Mouse (Mus musculus): Measurements from ENCODE around the gene Gm3500. TPM values are rescaled to one million over a fixed set of nuclear protein-coding genes. Genes with fewer than 3 reads are reported as not detected.
"Not testable (repeated sequence)": the region's sequence is repeated elsewhere in the genome, so short reads cannot be mapped to it uniquely, and the experiment has no call there.

Gm3500 gene
- polyA plus RNA-seq (2015; fragmentation: Nextera tagmentation; extraction: Ambion mirVana): 1.7 and 3.5 TPM in 2 replicates

- H3K4me3 ChIP-seq (ENCODE audit: low read depth, low read length); H3K27ac ChIP-seq (ENCODE audit: low read length); H3K4me2 ChIP-seq (ENCODE audit: low read length); ATAC-seq; H3K36me3 ChIP-seq (ENCODE audit: control insufficient read depth, insufficient read depth, low read length); H3K27me3 ChIP-seq (ENCODE audit: control insufficient read depth, insufficient read depth, low read depth, low read length); H3K9me3 ChIP-seq (replicated peaks; ENCODE audit: control insufficient read depth, low read length, poor library complexity, severe bottlenecking); H3K9ac ChIP-seq (ENCODE audit: low read depth, low read length); H3K4me1 ChIP-seq (ENCODE audit: control insufficient read depth, insufficient read depth, low read length): not testable (repeated sequence)
- WGBS: no CpG with 5 or more reads among the region's 37 CpGs
Observed at GRCm38 (mm10) chr14:5388949-5389348, at the start of gene Gm3500. TSS of gene Gm3500 (minus strand) at chr14:5389049.

GRCm38 (mm10) chr14:5334828-5335227 is 54.0 kb downstream of the Gm3500 start, which contains the start of gene Gm3542:
TSS of gene Gm3542 (minus strand) at chr14:5334928.
- not testable (repeated sequence) for H3K4me3 ChIP-seq (ENCODE audit: low read depth, low read length); ATAC-seq; H3K36me3 ChIP-seq (ENCODE audit: control insufficient read depth, insufficient read depth, low read length); H3K27me3 ChIP-seq (ENCODE audit: control insufficient read depth, insufficient read depth, low read depth, low read length); H3K9ac ChIP-seq (ENCODE audit: low read depth, low read length); H3K27ac ChIP-seq (ENCODE audit: low read length); H3K4me1 ChIP-seq (ENCODE audit: control insufficient read depth, insufficient read depth, low read length); H3K4me2 ChIP-seq (ENCODE audit: low read length); H3K9me3 ChIP-seq (replicated peaks; ENCODE audit: control insufficient read depth, low read length, poor library complexity, severe bottlenecking)
- no CpG with 5 or more reads among the region's 2 CpGs for WGBS

Other genes with a start within 250 kb of the Gm3500 start
- gene Gm3317, start 224.5 kb downstream of the Gm3500 start, polyA plus RNA-seq (2015; fragmentation: Nextera tagmentation; extraction: Ambion mirVana): not detected in 2 replicates
- not detected in 2 replicates for gene Gm8271, start 203.3 kb downstream of the Gm3500 start, polyA plus RNA-seq (2015; fragmentation: Nextera tagmentation; extraction: Ambion mirVana)
- gene Gm3526, start 128.5 kb downstream of the Gm3500 start, polyA plus RNA-seq (2015; fragmentation: Nextera tagmentation; extraction: Ambion mirVana): 0.35 TPM in 1 of 2 replicates, not detected in the other
- gene Gm3542, start 54.1 kb downstream of the Gm3500 start, polyA plus RNA-seq (2015; fragmentation: Nextera tagmentation; extraction: Ambion mirVana): not detected in 2 replicates
- 3.6 and 4.2 TPM in 2 replicates for gene Gm3194, start 66.4 kb upstream of the Gm3500 start, polyA plus RNA-seq (2015; fragmentation: Nextera tagmentation; extraction: Ambion mirVana)
- not detected in 2 replicates for gene Gm8246, start 88.8 kb upstream of the Gm3500 start, polyA plus RNA-seq (2015; fragmentation: Nextera tagmentation; extraction: Ambion mirVana)
- gene Gm3187, start 95.2 kb upstream of the Gm3500 start, polyA plus RNA-seq (2015; fragmentation: Nextera tagmentation; extraction: Ambion mirVana): 0.19 TPM in 1 of 2 replicates, not detected in the other
- gene Gm3488, start 112.6 kb upstream of the Gm3500 start, polyA plus RNA-seq (2015; fragmentation: Nextera tagmentation; extraction: Ambion mirVana): 16.3 and 20.0 TPM in 2 replicates
- gene Gm3532, start 149.4 kb upstream of the Gm3500 start, polyA plus RNA-seq (2015; fragmentation: Nextera tagmentation; extraction: Ambion mirVana): not detected in 2 replicates
- not detected in 2 replicates for gene Gm8265, start 244.0 kb upstream of the Gm3500 start, polyA plus RNA-seq (2015; fragmentation: Nextera tagmentation; extraction: Ambion mirVana)